Mouse (Mus musculus) A20 (cell line): ENCODE measurements around the gene Gm15319.
"Not testable (repeated sequence)": the region's sequence is repeated elsewhere in the genome, so short reads cannot be mapped to it uniquely, and the experiment has no call there.

Experiments
- DNase-seq: peaks from one replicate; pipeline ENCODE4 v3.0.0-alpha.2; 2011; ENCODE audit warnings: low read depth, low spot score

Gm15319 gene

GRCm38 (mm10) chr8:20297939-20298505 is 65.0 kb downstream of the Gm15319 start:
- peak; percentile 39 for DNase-seq

- peak; percentile 91 for DNase-seq
Measured at GRCm38 (mm10) chr8:20296803-20297702, 66.0 kb downstream of the Gm15319 start.

- not testable (repeated sequence) for DNase-seq
Measured at GRCm38 (mm10) chr8:20295881-20296280, 67.1 kb downstream of the Gm15319 start.

GRCm38 (mm10) chr8:20294826-20295225 is 68.2 kb downstream of the Gm15319 start:
- DNase-seq = not testable (repeated sequence)

- DNase-seq = not testable (repeated sequence)
Measured at GRCm38 (mm10) chr8:20293966-20294365, 69.0 kb downstream of the Gm15319 start.

GRCm38 (mm10) chr8:20290015-20290414 is 73.0 kb downstream of the Gm15319 start:
- DNase-seq = not testable (repeated sequence)

GRCm38 (mm10) chr8:20288878-20289277 is 74.1 kb downstream of the Gm15319 start:
- not testable (repeated sequence) for DNase-seq

- DNase-seq = peak; percentile 11
Measured at GRCm38 (mm10) chr8:20287706-20288105, 75.3 kb downstream of the Gm15319 start.
